Mouse (Mus musculus) layer of hippocampus, adult 18-20 months (tissue): ENCODE measurements at regions not wholly inside any gene's neighbourhood (a gene's known extent, or its start where the extent isn't known, plus 50 kb on each side); places are given as distances from the start of the nearest gene placed in this dataset.

ENCODE experiments used
- DNase-seq, 2 experiments: peaks; one replicate each; pipeline ENCODE4 v3.0.0; 2022; ENCODE audit warnings: low spot score in 2 of 2

DNA sequence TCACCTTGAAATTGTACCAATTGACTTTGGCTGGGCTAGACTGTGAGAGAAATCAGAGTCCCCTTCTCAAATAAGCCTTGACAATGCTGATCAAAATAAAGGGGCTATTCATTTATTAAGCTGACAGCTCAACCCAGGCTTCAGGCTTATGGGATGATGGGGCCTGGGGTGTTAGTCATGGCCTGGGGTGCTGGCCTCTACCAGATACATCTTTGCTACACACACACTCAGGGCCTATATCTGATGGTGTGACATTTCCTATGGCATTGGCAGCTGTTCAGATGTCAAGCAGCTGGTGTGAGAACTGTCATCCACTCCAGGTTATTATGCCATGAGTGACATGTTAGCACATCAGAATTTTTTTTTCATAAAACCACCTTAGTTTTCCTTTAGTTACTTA lies 1396.2 kb downstream of the Mat2b start:
- no peak for DNase-seq

DNA sequence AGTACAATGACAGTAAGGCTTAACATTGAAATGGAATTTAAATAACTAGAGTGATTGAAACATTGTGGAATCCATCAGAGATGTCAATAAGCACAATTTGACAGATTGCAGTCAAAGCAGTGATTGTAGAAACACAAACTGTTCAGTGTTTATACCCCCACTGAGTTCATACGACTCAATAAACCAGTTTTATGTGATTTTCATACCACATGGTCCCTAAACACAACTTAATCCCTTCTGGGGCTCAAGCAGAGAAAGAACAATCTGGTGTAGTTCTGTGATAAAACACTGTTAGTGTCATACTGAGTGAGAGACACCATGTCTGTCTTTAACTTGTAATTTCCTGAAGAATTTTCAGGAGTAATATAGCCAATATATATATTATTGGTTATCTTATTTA lies 1439.6 kb downstream of the Mat2b start:
- peak in 1 of 2 experiments; percentile 22 for DNase-seq

DNA sequence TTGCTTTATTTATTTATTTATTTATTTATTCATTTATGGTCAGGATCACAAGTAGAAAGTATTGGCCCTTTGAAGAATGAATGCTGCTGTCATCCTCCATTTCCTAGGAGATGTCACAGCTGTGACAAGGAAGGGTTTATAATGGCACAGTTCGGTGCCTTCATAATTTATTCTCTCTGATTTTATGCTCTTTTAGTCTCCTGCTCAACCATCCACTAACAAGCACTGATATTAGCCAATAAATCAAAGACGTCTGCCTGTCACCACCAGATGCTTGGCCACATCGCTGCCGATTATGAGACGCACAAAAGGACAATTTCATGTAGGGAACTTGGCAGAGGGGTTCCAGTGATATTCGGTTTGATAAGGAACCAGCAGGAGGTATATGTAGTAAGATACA lies 1466.7 kb downstream of the Mat2b start:
- DNase-seq: no peak

DNA sequence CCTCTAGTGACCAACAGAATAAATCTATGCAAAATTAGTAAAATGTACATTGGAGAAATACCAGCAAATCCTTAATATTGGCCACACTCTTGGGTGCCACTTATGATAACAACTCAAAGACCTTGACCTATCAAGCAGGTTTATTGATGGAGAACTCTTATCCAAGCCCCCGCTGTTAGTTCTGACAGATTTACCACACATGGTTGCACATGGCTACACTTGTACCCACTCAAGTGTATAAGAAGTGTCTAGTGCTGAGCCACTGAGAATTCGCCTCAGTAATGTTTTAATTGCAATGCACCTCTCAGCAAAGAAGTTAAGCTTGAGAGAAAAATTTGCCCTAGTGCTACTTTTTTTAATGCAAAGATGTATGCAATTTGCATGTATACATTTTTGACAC lies 1470.3 kb downstream of the Mat2b start:
- DNase-seq: no peak

DNA sequence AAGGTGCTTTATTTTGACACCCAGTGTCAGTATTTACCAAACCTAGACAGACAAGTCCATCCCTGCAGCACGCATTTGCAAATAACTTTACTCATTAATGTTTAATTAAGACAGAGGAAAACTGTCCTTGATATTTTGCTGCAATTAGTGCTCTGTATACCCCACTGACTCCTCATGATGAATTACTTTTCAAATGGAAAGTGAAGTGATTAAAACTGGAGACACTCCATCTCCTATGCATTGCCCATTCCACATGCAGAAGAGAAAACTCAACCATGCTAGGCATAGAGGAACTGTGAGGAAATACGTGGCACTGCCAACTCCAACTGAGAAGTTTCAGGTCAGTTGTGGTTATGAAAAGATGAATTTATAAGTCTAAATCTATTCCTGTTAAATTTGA lies 1471.6 kb downstream of the Mat2b start:
- DNase-seq: no peak
